Mouse (Mus musculus): ENCODE measurements at regions not wholly inside any gene's neighbourhood (a gene's known extent, or its start where the extent isn't known, plus 50 kb on each side); places are given as distances from the start of the nearest gene placed in this dataset.

DNA sequence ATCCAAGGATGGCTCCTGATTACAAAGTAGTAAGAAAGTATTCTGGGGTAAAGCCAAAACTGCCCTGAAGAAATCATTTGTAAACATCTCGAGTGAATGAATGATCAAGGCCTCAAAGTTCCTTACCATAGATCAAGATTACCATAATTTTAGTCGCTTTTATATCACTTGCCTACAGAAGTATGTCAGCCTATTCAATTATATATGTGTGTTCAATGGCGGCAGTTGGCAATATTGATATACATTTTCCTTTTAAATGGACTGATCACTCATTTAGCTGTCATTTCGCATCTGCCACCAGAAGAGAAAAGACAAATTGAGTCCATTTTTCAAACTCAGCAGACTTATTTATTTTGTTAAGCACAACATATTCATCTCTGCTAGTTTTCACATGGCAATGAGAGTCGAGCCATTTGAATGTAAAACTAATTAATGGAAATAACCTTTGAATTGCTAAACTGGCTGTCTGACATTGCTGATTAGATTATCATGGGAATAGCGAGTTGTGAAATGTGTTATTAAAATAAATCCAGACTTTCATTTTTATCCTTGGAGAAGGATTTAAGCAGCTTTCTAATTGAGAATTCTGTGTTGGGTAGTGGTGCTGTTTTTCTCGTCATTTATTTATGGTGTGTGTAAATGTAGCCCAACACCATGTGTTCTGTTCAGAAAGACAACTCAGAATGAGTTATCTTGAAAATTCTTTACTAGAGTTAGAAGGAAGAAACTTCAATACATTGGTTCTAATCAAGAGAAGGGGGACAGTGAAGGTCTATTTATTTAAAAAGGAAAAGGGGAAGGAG lies 350.6 kb upstream of the Clec14a start:
- TF ChIP-seq EP300 (IDR thresholded peaks at IDR 0.05; ENCODE audit: low read depth), result no peak
- no peak for TF ChIP-seq CTCF (IDR thresholded peaks at IDR 0.05; ENCODE audit: low read depth)

Measured in liver, postnatal 0 days (tissue).